Mouse (Mus musculus) stomach, postnatal 0 days (tissue): ENCODE results near the gene Cog8.

ENCODE experiments used
- CTCF ChIP-seq: IDR thresholded peaks from 2 replicates; pipeline ENCODE4 v1.5.1; 2016; ENCODE audit warnings: antibody characterized with exemption, low read depth, mild to moderate bottlenecking, moderate library complexity
- EP300 ChIP-seq: optimal IDR thresholded peaks from 2 replicates; pipeline ENCODE3; 2016; ENCODE audit warnings: antibody characterized with exemption

- TF ChIP-seq CTCF (no peak), EP300 (no peak)
These were observed 24.9 kb downstream of the Cog8 start for GRCm38 (mm10) chr8:107031577-107032090.
